Mouse (Mus musculus) ZHBTc4 (cell line): ENCODE measurements at regions not wholly inside any gene's neighbourhood (a gene's known extent, or its start where the extent isn't known, plus 50 kb on each side); places are given as distances from the start of the nearest gene placed in this dataset.
A peak's percentile ranks its signal among the peaks of the same experiment; 100 is the strongest.

Source experiments
- DNase-seq: peaks from one replicate; pipeline ENCODE4 v3.0.0-alpha.2; 2011; ENCODE audit warnings: low read depth, low spot score

- no peak for DNase-seq
Observed at GRCm38 (mm10) chr19:14191820-14192219, 278.5 kb downstream of the Olfr1505 start.

- no peak for DNase-seq
Observed at GRCm38 (mm10) chr19:14197864-14198263, 284.5 kb downstream of the Olfr1505 start.

GRCm38 (mm10) chr19:14220507-14220909 lies 307.2 kb downstream of the Olfr1505 start:
- no peak for DNase-seq

- no peak for DNase-seq
Observed at GRCm38 (mm10) chr19:14225061-14225696, 311.8 kb downstream of the Olfr1505 start.

- no peak for DNase-seq
Observed at GRCm38 (mm10) chr19:14225787-14226186, 312.5 kb downstream of the Olfr1505 start.

- no peak for DNase-seq
Observed at GRCm38 (mm10) chr19:14226521-14226920, 313.2 kb downstream of the Olfr1505 start.

GRCm38 (mm10) chr19:14243565-14243964 lies 330.2 kb downstream of the Olfr1505 start:
- DNase-seq, result no peak

GRCm38 (mm10) chr19:14246973-14247614 lies 333.8 kb downstream of the Olfr1505 start:
- no peak for DNase-seq

GRCm38 (mm10) chr19:14247979-14248378 lies 334.6 kb downstream of the Olfr1505 start:
- DNase-seq, result no peak

- peak; percentile 11 for DNase-seq
Observed at GRCm38 (mm10) chr19:14258621-14259051, 339.2 kb downstream of the Tle4 start.

- DNase-seq, result no peak
Observed at GRCm38 (mm10) chr19:14259223-14259622, 338.6 kb downstream of the Tle4 start.

GRCm38 (mm10) chr19:14289331-14289737 lies 308.5 kb downstream of the Tle4 start:
- no peak for DNase-seq

- no peak for DNase-seq
Observed at GRCm38 (mm10) chr19:14290911-14291310, 306.9 kb downstream of the Tle4 start.

GRCm38 (mm10) chr19:14293172-14293571 lies 304.7 kb downstream of the Tle4 start:
- DNase-seq, result no peak

- no peak for DNase-seq
Observed at GRCm38 (mm10) chr19:14301176-14301943, 296.5 kb downstream of the Tle4 start.

GRCm38 (mm10) chr19:14314301-14314700 lies 283.6 kb downstream of the Tle4 start:
- no peak for DNase-seq

GRCm38 (mm10) chr19:14319677-14320191 lies 278.1 kb downstream of the Tle4 start:
- DNase-seq, result no peak

GRCm38 (mm10) chr19:14325353-14326052 lies 272.3 kb downstream of the Tle4 start:
- no peak for DNase-seq

GRCm38 (mm10) chr19:14333041-14334012 lies 264.5 kb downstream of the Tle4 start:
- DNase-seq, result no peak

GRCm38 (mm10) chr19:14337025-14337424 lies 260.8 kb downstream of the Tle4 start:
- no peak for DNase-seq

GRCm38 (mm10) chr19:14340759-14341158 lies 257.1 kb downstream of the Tle4 start:
- DNase-seq, result no peak
